Mouse (Mus musculus): ENCODE measurements at regions not wholly inside any gene's neighbourhood (a gene's known extent, or its start where the extent isn't known, plus 50 kb on each side); places are given as distances from the start of the nearest gene placed in this dataset.
"Not testable (repeated sequence)": the region's sequence is repeated elsewhere in the genome, so short reads cannot be mapped to it uniquely, and the experiment has no call there.

DNA sequence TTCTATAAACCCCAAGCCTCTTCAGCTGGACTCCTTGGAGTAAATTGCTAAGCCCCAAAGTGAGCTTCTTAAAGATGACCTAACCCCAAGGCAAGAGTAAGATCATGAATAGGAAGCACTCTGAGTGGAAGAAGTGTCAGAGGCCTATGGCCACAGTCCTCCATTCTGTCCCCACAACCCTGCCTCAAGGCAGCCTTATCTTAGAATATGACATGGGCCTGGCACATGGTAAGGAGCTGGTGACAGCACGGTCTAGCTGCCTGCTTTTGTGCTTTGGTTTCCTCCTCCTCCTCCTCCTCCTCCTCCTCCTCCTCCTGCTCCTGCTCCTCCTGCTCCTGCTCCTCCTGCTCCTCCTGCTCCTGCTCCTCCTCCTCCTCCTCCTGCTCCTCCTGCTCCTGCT lies 73.6 kb downstream of the Vcpkmt start:
- not testable (repeated sequence) for TF ChIP-seq CTCF (IDR thresholded peaks at IDR 0.05; ENCODE audit: insufficient read depth, low read length); POLR2A (IDR thresholded peaks at IDR 0.05; ENCODE audit: borderline replicate concordance, extremely low read depth, low read depth, low read length)
